Mouse (Mus musculus) limb, embryonic 14.5 days (tissue): ENCODE measurements around the gene Prdm15. TPM values are rescaled to one million over a fixed set of nuclear protein-coding genes. Genes with fewer than 3 reads are reported as not detected.

Source experiments
- ATAC-seq: fragments of 200-750 bp; cut with Nextera tagmentation; 2 replicates; pipeline ENCODE4 v1.8.0; 2017; ENCODE audit warnings: low read depth, moderate number of reproducible peaks, moderate TSS enrichment; ENCODE audit not compliant: low FRiP score
- DNase-seq: peaks from one replicate; pipeline ENCODE4 v3.0.0-alpha.2; 2015; ENCODE audit warnings: low spot score
- H3K27ac ChIP-seq: fragments of 300-500 bp; sonication (generic); replicated peaks from 2 replicates; pipeline ENCODE4 v1.5.1; 2014; ENCODE audit warnings: low read depth, mild to moderate bottlenecking, low read length, moderate library complexity, mixed read lengths
- H3K27me3 ChIP-seq: fragments of 300-500 bp; sonication (generic); 2 replicates; pipeline ENCODE4 v1.6.1; 2014; ENCODE audit warnings: low read length, mixed read lengths; ENCODE audit not compliant: control insufficient read depth, insufficient read depth
- H3K36me3 ChIP-seq: fragments of 300-500 bp; sonication (generic); 2 replicates; pipeline ENCODE4 v1.6.1; 2014; ENCODE audit warnings: mild to moderate bottlenecking, low read length, moderate library complexity, mixed read lengths; ENCODE audit not compliant: control insufficient read depth, insufficient read depth
- H3K4me1 ChIP-seq: fragments of 300-500 bp; sonication (generic); 2 replicates; pipeline ENCODE4 v1.6.1; 2014; ENCODE audit warnings: antibody characterized with exemption, low read length, mixed read lengths; ENCODE audit not compliant: control insufficient read depth, insufficient read depth
- H3K4me2 ChIP-seq: fragments of 300-500 bp; sonication (generic); replicated peaks from 2 replicates; pipeline ENCODE4 v1.6.1; 2014; ENCODE audit warnings: low read depth, mild to moderate bottlenecking, low read length, moderate library complexity; ENCODE audit not compliant: severe bottlenecking
- H3K4me3 ChIP-seq: fragments of 300-500 bp; sonication (generic); replicated peaks from 2 replicates; pipeline ENCODE4 v1.5.1; 2014; ENCODE audit warnings: low read length
- H3K9ac ChIP-seq: fragments of 300-500 bp; sonication (generic); 2 replicates; pipeline ENCODE4 v1.6.1; 2014; ENCODE audit warnings: mild to moderate bottlenecking, low read depth, low read length, moderate library complexity; ENCODE audit not compliant: severe bottlenecking
- H3K9me3 ChIP-seq: fragments of 300-500 bp; sonication (generic); 2 replicates; pipeline ENCODE4 v1.6.1; 2016; ENCODE audit warnings: low read length; ENCODE audit not compliant: control insufficient read depth
- POLR2A ChIP-seq: fragments of 200-500 bp; IDR thresholded peaks from 2 replicates; pipeline ENCODE4 v1.8.0; 2012; ENCODE audit warnings: inconsistent platforms, mild to moderate bottlenecking, moderate library complexity, borderline replicate concordance; ENCODE audit not compliant: insufficient read depth, insufficient read length; ENCODE audit errors: extremely low read depth
- WGBS: fragments of 180-500 bp; shearing (Covaris S2); extraction: QIAGEN DNeasy Blood & Tissue Kit; methylation state at CpG from one replicate; pipeline ENCODE4 v1.1.7; 2014; 5-methylcytosine and 5-hydroxymethylcytosine counted together
- polyA plus RNA-seq, 2 experiments: library from polyadenylated mRNA; depleted of rRNA in 1 of 2; stranded (reverse) in 1 of 2; unstranded in 1 of 2; fragments of >200 nt; fragmentation: Nextera tagmentation in 1 of 2; extraction: Ambion mirVana in 1 of 2; gene quantifications; 2 replicates each; pipeline versions ENCODE4 v1.2.1 to v1.2.3; 2012 to 2014

Gene Prdm15
- polyA plus RNA-seq (2012; rRNA removed) (19.5 and 19.6 TPM in 2 replicates), polyA plus RNA-seq (2014; fragmentation: Nextera tagmentation; extraction: Ambion mirVana) (9.7 and 10.6 TPM in 2 replicates)

- Histone ChIP-seq H3K4me2 (peak within 1 kb of the TSS; percentile 57), H3K27me3 (no peaks in the 10 kb centered on the region), H3K4me1 (peaks cover 11% of the 10 kb centered on the region), H3K36me3 (0 out of 2 replicates have a peak, but pooled peaks cover 4% of the 10 kb centered on the region), H3K9ac (peak within 1 kb of the TSS; percentile 99), H3K4me3 (peak within 1 kb of the TSS; percentile 84), H3K9me3 (no peaks in the 10 kb centered on the region), H3K27ac (peak within 1 kb of the TSS; percentile 100)
- peak; percentile 84 for DNase-seq
- peak; percentile 87 for ATAC-seq
- TF ChIP-seq POLR2A: peak; percentile 79; the same call in 1 of the 2 replicates
- WGBS: under 1% methylated on average over 24 of the region's 31 CpGs
Measured at GRCm38 (mm10) chr16:97851741-97852319, at the start of gene Prdm15. Prdm15 (minus strand) TSS chr16:97851850.

- no peak overlapping the region for H3K4me3 ChIP-seq
- DNase-seq (peak; percentile 31), ATAC-seq (no peak)
- H3K36me3 ChIP-seq: no peaks in the 10 kb centered on the region
- H3K27ac ChIP-seq: no peak overlapping the region
- no peak for TF ChIP-seq POLR2A
- no peaks in the 10 kb centered on the region for H3K4me1 ChIP-seq
- no peak overlapping the region for H3K9ac ChIP-seq
- H3K4me2 ChIP-seq: no peak overlapping the region
- WGBS: 76% methylated on average over 5 of the region's 5 CpGs
- no peaks in the 10 kb centered on the region for H3K9me3 ChIP-seq
- H3K27me3 ChIP-seq: no peaks in the 10 kb centered on the region
Measured at GRCm38 (mm10) chr16:97897346-97898024, 45.8 kb upstream of the Prdm15 start.

GRCm38 (mm10) chr16:97887762-97888161, 36.1 kb upstream of the Prdm15 start:
- Histone ChIP-seq H3K4me3 (no peak overlapping the region), H3K27ac (no peak overlapping the region), H3K9me3 (no peaks in the 10 kb centered on the region), H3K4me2 (no peak overlapping the region), H3K9ac (no peak overlapping the region), H3K4me1 (no peaks in the 10 kb centered on the region), H3K27me3 (no peaks in the 10 kb centered on the region), H3K36me3 (peaks cover 8% of the 10 kb centered on the region; the same call in 1 of the 2 replicates)
- no peak for TF ChIP-seq POLR2A
- no peak for DNase-seq
- ATAC-seq: no peak

GRCm38 (mm10) chr16:97883696-97884095, 32.0 kb upstream of the Prdm15 start:
- Histone ChIP-seq H3K9ac (no peak overlapping the region), H3K27me3 (no peaks in the 10 kb centered on the region), H3K9me3 (no peaks in the 10 kb centered on the region), H3K4me1 (no peaks in the 10 kb centered on the region), H3K4me3 (no peak overlapping the region), H3K36me3 (peaks cover 22% of the 10 kb centered on the region), H3K4me2 (no peak overlapping the region), H3K27ac (no peak overlapping the region)
- no peak for TF ChIP-seq POLR2A
- WGBS: 96% methylated on average over 1 of the region's 1 CpGs
- DNase-seq (no peak), ATAC-seq (no peak)

- ATAC-seq (no peak), DNase-seq (no peak)
- Histone ChIP-seq H3K9ac (no peak overlapping the region), H3K36me3 (peaks cover 22% of the 10 kb centered on the region), H3K4me1 (no peaks in the 10 kb centered on the region), H3K9me3 (no peaks in the 10 kb centered on the region), H3K4me3 (no peak overlapping the region), H3K4me2 (no peak overlapping the region), H3K27me3 (no peaks in the 10 kb centered on the region), H3K27ac (no peak overlapping the region)
- TF ChIP-seq POLR2A: no peak
Measured at GRCm38 (mm10) chr16:97882891-97883290, 31.2 kb upstream of the Prdm15 start.
